Mouse (Mus musculus): ENCODE results near the gene Atp2c1.

GRCm38 (mm10) chr9:105523038-105523437 lies 4.1 kb downstream of the Atp2c1 start:
- TF ChIP-seq CTCF (IDR thresholded peaks at IDR 0.05; ENCODE audit: low read depth): no peak
- no peak for TF ChIP-seq EP300 (optimal IDR thresholded peaks at IDR 0.05)
